Mouse (Mus musculus): ENCODE data around the gene Dpm2.

GRCm38 (mm10) chr2:32597248-32597647 is 26.6 kb downstream of the Dpm2 start:
- no peak for TF ChIP-seq MAX (IDR thresholded peaks at IDR 0.05)
- TF ChIP-seq CTCF (IDR thresholded peaks at IDR 0.05; ENCODE audit: control insufficient read depth, insufficient read depth, insufficient read length) = no peak
- no peak for TF ChIP-seq USF1 (IDR thresholded peaks at IDR 0.05; ENCODE audit: low read depth)
- TF ChIP-seq FOSL1 (IDR thresholded peaks at IDR 0.05; ENCODE audit: insufficient read depth, low read length, poor library complexity, severe bottlenecking) = no peak

Measured in C2C12 (cell line).